Mouse (Mus musculus): ENCODE measurements around the gene Irx2. TPM values are rescaled to one million over a fixed set of nuclear protein-coding genes. Genes with fewer than 3 reads are reported as not detected.
A peak's percentile ranks its signal among the peaks of the same experiment; 100 is the strongest.

Irx2 gene
- polyA plus RNA-seq, 1 experiment from 2014 or later = 41.5 TPM

- no peak overlapping the region for H3K9ac ChIP-seq
- H3K4me1 ChIP-seq = peaks cover 45% of the 10 kb centered on the region
- 0 out of 2 replicates have a peak overlapping the region, but pooled peaks have one; percentile 26 for H3K27ac ChIP-seq
- peaks cover 47% of the 10 kb centered on the region for H3K27me3 ChIP-seq (replicated peaks)
- no peaks in the 10 kb centered on the region for H3K36me3 ChIP-seq (replicated peaks)
- no peak overlapping the region for H3K4me3 ChIP-seq
- no peaks in the 10 kb centered on the region for H3K9me3 ChIP-seq
- ATAC-seq (replicated peaks) = no peak
- 18% methylated on average over 26 of the region's 26 CpGs for WGBS
- H3K4me2 ChIP-seq = peak overlapping the region; percentile 49
Observed at GRCm38 (mm10) chr13:72638401-72639130, 9.9 kb downstream of the Irx2 start.

- WGBS = 2% methylated on average over 32 of the region's 32 CpGs
Observed at GRCm38 (mm10) chr13:72639441-72640130, 11.0 kb downstream of the Irx2 start.

GRCm38 (mm10) chr13:72640131-72640521, 11.5 kb downstream of the Irx2 start:
- peak overlapping the region; percentile 30 for H3K4me3 ChIP-seq
- H3K4me1 ChIP-seq = peaks cover 39% of the 10 kb centered on the region
- H3K9ac ChIP-seq = 0 out of 2 replicates have a peak overlapping the region, but pooled peaks have one; percentile 16
- H3K36me3 ChIP-seq (replicated peaks) = no peaks in the 10 kb centered on the region
- H3K4me2 ChIP-seq = peak overlapping the region; percentile 49
- H3K9me3 ChIP-seq = no peaks in the 10 kb centered on the region
- no peak overlapping the region for H3K27ac ChIP-seq
- WGBS = 16% methylated on average over 11 of the region's 11 CpGs
- peaks cover 44% of the 10 kb centered on the region for H3K27me3 ChIP-seq (replicated peaks)
- ATAC-seq (replicated peaks) = peak; percentile 41

More at GRCm38 (mm10) chr13:72639441-72640130, 11.0 kb downstream of the Irx2 start:
- H3K27ac ChIP-seq = no peak overlapping the region
- H3K4me3 ChIP-seq = peak overlapping the region; percentile 30
- peak; percentile 64 for ATAC-seq (replicated peaks)
- peaks cover 48% of the 10 kb centered on the region for H3K27me3 ChIP-seq (replicated peaks)
- H3K36me3 ChIP-seq (replicated peaks) = no peaks in the 10 kb centered on the region
- H3K4me1 ChIP-seq = peaks cover 40% of the 10 kb centered on the region
- H3K9me3 ChIP-seq = no peaks in the 10 kb centered on the region
- peak overlapping the region; percentile 49 for H3K4me2 ChIP-seq
- H3K9ac ChIP-seq = 0 out of 2 replicates have a peak overlapping the region, but pooled peaks have one; percentile 16

GRCm38 (mm10) chr13:72656447-72656846, 27.8 kb downstream of the Irx2 start:
- ATAC-seq (replicated peaks) = no peak

GRCm38 (mm10) chr13:72675826-72676225, 47.2 kb downstream of the Irx2 start:
- no peaks in the 10 kb centered on the region for H3K27me3 ChIP-seq (replicated peaks)
- H3K36me3 ChIP-seq (replicated peaks) = no peaks in the 10 kb centered on the region
- H3K4me3 ChIP-seq = no peak overlapping the region
- no peak for ATAC-seq (replicated peaks)
- H3K9me3 ChIP-seq = no peaks in the 10 kb centered on the region
- no peaks in the 10 kb centered on the region for H3K4me1 ChIP-seq
- H3K27ac ChIP-seq = no peak overlapping the region
- WGBS = 88% methylated on average over 1 of the region's 1 CpGs
- no peak overlapping the region for H3K9ac ChIP-seq
- H3K4me2 ChIP-seq = no peak overlapping the region

More at GRCm38 (mm10) chr13:72656447-72656846, 27.8 kb downstream of the Irx2 start:
- no peak overlapping the region for H3K4me3 ChIP-seq
- H3K36me3 ChIP-seq (replicated peaks) = no peaks in the 10 kb centered on the region
- 50% methylated on average over 1 of the region's 1 CpGs for WGBS
- no peaks in the 10 kb centered on the region for H3K4me1 ChIP-seq
- H3K4me2 ChIP-seq = no peak overlapping the region
- H3K9ac ChIP-seq = no peak overlapping the region
- no peak overlapping the region for H3K27ac ChIP-seq
- H3K27me3 ChIP-seq (replicated peaks) = no peaks in the 10 kb centered on the region
- no peaks in the 10 kb centered on the region for H3K9me3 ChIP-seq

Data from midbrain, embryonic 15.5 days (tissue).